Mouse (Mus musculus) megakaryocyte, adult 5-6 weeks (primary cell): ENCODE measurements at regions not wholly inside any gene's neighbourhood (a gene's known extent, or its start where the extent isn't known, plus 50 kb on each side); places are given as distances from the start of the nearest gene placed in this dataset.

ENCODE experiments used
- ATAC-seq: 2 replicates; pipeline ENCODE4 v1.8.0; 2016; ENCODE audit warnings: mild to moderate bottlenecking, inconsistent platforms; ENCODE audit not compliant: poor library complexity, severe bottlenecking

DNA sequence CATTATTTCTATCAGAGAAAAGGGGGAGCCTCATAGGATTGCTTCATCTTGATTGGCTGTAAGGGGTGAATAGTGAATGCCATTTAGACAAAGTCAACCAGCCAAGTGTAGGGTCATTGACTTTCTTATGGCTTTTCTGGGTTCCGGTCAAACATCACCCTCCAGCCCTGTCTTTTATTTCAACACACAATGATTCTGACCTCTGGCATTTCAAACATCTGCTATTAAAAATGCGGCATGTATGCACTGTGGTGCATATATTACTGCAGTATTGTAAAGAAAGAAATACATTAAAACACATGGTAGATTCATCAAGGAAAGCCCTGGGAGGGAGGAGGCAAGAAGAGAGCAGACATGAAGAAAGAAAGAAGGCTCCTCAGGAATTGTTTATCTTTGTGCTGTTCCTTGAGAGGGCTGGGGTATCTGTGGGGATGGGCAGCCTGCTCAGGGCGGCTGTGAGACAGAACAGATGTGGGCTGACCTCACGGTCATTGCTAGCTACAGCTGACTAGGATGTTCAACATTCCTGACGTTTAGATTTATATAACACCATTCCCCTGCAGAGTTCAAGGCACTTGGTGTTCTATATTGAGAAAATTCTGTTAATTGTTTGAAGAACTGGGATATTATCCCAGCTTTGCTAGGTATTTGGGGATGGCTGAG is 303.5 kb upstream of the Ppp2r3a start:
- ATAC-seq, result no peak

DNA sequence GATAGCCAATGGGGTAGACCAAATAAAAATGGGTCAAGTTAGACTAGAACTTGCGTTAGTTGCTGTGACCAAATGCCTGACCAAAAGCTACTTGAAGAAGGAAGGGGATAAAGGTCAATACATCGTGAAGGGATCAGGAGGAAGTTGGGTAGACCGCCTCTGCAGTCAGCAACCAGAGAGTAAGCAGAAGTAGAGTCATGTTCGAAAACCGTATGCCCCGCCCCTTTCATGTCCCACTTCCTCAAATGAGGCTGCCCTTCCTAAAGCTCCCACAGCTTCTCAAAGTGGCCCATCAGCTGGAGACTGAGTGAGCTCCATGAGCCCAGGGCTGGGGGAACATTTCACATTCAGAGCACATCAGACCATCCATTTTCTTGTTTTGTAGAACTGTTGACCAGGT is 301.2 kb upstream of the Ppp2r3a start:
- ATAC-seq, result peak; percentile 40; the same call in 1 of the 2 replicates

DNA sequence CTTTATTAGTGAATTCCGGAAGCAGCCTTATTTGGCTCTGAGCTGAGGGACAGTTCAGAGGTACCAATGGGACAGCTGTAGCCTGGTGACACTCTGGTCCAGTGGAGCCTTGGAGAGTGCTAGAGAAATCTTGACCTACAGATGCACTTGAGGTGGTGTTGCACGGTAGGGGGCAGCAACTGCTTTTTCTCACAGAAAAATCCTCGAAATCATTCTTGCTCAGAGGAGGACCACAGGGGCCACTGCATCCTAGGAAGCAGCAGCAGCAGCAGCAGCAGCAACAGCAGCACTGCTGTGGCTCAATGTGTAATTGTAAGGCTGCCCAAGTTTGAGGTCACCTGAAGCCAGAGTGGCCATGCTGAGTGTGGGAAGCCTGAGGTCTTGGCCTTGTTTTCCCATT is 299.7 kb upstream of the Ppp2r3a start:
- ATAC-seq, result no peak

DNA sequence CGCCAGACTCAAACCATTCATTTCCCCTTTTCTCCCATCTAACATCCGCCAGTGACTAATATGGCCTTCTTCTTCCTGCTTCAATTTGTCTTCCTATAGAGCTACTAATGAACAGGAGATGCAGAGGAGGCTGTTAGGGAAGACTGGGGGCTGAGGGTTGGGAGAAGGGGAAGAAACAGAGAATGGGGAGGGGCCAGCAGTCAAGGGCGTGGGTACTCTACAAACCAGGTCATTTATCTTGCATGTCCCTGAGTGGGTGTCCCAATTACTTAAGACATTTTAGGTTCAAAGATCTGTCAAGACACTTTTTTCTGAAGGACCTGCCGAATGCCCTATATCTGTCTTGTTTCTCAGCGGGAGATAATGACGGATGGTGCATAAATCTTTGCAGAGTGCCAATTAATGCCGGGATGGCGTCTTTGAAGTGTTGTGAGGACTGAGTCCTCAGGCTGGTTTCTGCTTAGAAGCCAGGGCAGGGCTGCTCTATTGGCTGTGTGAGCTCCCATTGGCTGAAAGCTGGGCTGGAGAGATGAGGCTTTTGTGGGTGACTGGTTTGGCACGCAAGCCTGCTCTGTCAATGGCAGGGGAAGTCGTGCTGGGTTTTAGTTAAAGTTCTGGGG is 294.7 kb upstream of the Ppp2r3a start:
- ATAC-seq, result no peak

DNA sequence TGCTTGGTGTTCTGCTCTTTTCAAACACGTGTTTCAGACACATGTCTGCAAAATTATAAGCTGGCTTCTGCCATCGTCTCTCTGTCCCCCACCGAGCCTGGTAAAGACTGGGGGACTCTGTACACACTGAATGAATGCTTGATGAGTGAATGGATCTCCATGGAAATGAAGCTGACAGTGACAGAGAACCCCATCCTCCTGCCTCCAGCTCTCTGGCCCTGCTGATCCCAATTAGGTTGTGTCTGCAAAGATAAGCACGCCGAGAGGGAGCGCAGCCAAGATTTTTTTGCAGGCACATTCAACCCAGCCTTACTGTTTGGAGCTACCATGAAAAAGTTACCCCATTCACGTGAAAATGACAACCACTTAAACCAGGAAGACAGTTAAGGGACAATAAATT is 266.5 kb upstream of the Ppp2r3a start:
- ATAC-seq, result no peak

DNA sequence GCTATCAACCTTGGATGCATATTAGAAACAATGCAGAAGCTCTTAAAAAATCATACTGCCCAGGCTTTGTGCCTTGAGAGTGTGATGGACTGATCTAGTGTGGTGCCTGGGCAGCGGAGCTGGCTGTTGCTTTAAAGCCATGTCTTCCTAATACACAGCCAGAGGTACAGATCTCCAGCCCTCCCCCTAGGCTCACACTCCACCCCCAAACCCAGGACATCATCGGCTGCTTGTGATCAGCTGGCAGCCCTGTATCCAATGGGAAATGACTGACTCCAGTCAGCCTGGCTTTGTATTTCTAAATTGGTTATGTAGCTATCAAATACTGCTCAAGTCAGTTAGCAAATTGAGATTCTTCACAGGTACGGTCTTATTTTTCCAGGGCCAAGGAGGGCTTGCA is 259.2 kb upstream of the Ppp2r3a start:
- ATAC-seq, result no peak

DNA sequence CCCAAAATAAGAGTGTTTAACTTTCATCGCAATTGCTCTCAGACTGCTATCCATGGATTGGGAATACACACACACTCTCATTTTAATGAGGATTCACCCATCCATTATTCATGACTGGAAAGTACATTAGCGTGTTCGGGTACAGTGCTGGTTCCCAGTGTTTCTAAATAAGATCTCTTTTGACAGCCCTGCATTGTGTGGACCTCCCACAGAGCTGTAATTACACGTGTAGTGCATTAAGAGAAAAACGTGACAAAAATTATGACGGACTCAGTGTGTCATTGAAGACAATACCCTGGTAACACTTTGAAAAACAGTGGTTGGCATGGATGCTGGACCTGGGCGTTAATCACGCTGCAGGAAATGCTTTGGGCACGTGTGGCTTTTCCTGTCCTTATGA is 257.6 kb upstream of the Ppp2r3a start:
- no peak for ATAC-seq

DNA sequence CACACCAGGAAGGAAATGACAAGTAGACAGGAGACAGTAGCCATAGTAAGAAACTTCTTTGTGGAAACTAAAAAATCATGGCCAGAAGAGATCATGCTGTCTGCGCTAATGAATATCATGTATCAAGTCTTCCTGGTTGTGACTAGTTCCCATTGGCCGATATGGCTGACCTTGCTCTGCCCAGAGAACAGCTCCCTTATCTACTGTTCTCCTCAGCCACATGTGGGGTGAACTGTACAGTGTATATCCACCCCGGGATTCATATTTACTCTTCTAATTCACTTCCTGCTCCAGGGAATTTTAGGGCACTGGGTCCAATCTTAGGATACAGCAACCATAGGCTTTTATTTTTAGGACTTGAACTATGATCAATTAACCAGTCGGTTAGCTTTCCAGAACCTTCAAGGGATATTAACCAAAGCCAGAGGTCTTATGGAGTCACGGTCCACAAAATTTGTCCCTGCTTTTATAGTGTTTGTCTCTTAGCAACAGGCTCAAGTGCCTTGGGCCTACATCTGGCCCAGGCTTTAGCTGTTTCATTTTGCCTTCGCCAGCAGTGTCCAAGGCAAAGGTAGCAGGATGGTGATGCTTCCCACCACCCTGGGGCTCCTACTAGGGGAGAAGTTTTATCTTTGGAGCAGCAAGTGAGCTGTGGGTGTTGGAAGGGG is 255.6 kb upstream of the Ppp2r3a start:
- no peak for ATAC-seq

DNA sequence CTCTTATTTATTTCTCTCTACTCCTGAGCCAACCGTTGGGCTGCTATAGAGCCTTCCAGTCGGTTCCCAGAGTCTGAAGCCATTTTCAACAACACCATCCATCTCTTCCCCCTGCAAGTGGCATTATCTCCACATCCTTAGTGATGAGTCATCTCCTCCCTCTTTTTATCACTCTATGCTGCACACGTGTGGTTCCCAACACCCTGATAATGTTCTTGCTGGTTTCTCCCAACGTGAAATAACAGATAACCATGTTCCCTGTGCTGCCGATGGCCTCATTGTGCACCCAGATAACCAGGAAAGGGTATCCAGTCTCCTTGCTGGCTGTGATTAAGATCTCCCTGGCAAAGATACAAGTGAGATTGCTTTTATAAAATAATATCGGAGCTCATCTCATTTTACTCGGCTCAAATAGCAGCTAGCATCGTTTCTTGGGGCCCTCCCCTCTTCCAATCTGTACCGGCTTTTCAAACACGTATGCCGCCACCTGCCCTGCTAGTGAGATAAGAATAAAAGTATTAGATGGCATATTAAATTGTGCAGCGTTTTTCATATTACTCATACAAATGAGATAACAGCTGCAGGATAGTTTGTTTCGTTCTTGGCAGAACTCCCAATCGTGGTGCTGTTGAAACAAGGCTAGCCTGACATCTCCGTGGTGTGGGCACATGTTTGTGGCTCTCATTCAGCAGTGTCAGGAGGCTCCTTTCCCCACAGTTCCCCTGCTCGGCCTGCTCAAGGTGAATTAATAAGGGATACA is 250.3 kb upstream of the Ppp2r3a start:
- ATAC-seq, result no peak

DNA sequence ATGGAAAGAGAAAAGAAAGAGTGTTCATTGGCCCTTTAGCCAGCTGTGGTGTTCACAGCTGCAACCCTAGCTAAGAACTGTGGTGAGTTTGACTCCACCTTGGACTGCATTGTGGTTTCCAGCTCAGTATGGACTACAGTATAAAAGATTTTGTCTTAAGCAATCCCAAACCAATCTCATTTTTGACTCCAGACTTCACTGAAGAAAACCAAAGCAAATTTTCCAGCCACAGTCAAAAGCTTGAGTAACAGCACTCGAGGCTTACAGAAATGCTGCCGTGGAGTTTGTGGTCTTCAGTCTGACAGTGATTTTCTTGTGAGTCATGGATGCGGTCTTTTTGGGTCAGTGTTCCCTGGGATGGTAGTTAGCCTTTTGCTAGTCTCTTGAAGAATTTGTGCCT is 249.4 kb upstream of the Ppp2r3a start:
- ATAC-seq, result no peak

GRCm38 (mm10) chr9:101498721-101499120 is 247.1 kb upstream of the Ppp2r3a start:
- ATAC-seq, result no peak

DNA sequence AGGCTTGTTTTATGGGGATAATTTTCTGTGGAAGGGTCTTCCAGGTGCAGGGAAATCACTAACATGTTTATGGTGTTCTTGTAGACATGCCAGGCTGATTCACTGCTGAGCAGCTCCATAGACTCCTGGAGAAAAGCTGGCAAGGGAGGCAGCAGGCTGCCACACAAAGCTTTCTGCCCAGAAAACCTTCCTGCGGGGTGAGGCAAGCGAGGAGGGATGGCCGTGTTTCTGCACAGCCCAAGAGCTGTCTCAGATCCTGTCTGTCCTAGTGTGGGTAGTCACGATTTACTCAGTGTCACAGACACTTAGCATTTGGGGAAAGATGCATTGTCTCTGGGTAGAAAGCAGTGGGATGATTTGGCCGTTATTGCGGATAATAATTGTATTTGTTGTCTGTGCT is 244.2 kb upstream of the Ppp2r3a start:
- ATAC-seq, result no peak

DNA sequence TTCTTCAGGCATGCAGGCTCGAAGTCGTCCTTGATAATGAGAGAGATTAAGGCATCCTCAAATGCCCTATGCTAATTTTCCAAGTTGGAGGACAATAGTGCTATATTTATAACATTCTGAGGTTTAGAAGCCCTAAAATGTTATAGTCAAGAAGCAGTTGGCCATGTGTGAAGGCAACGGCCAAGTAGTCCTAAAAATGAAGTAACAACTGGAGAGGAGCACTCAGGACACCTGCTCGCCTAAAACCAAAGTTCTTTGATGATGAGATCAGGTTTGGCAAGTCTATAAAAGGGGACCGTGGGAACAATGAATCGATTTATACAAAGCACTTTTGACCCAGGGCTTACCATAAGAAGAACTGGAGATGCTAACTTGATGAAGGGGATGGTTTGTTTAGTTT is 237.4 kb upstream of the Ppp2r3a start:
- ATAC-seq, result no peak

DNA sequence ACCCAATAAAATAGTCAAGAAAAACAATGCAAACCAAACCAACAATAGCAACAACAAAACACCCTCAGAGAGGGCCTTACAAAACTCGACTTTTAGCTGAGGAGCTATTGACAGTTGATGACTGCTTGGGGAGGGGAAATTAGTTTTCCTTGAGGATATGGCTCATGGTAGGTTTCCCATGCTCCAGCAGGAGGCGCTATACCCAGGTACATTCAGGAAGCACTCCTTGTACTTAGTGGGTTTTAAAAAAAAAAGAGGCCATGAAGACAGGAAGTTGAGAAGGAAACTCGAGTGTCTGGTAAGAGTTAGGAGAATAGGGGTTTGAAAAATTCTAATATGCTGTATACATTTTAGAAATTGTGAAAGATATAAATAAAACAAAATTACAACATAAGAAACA is 224.6 kb upstream of the Ppp2r3a start:
- ATAC-seq, result no peak

GRCm38 (mm10) chr9:101473074-101473461 is 221.5 kb upstream of the Ppp2r3a start:
- ATAC-seq, result no peak

GRCm38 (mm10) chr9:101472101-101473073 is 220.8 kb upstream of the Ppp2r3a start:
- no peak for ATAC-seq

DNA sequence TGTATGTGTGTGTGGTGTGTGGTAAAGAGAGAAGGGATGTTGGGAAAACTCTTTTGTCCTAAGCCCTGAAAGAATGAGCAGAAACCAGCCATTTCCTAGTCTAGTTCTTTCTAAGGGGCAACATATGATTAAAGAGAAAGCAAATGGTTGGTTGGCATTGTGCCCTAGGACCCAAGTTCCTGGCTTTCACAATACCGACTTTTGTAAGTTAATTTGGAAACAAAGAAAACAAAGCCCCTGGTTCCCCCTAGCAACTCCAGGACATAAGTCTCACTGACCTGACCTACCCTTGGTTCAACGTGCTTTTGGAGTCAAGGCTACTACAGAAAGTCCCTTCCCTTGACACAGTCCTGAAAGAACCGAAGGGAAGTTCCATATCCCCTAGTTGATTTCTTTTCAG is 220.1 kb upstream of the Ppp2r3a start:
- no peak for ATAC-seq

DNA sequence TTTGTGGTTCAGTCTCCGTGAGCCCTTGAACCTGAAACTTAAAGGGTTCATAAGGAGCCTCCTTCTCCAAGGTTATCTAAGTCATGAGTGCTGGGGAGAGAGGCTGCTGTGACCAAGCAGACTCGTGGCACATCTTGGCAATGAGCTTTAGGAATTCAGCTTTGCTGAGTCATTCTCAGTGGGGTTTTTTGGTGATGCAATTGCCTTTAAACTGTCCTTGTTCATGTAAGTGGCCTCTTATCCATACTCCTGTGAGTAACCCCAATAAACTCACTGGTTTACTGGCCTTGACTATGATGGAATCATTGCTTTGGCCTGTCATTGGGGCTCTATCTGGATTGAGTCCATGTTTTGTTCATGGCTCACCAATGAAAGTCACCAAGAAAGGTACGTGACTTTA is 218.2 kb upstream of the Ppp2r3a start:
- no peak for ATAC-seq

DNA sequence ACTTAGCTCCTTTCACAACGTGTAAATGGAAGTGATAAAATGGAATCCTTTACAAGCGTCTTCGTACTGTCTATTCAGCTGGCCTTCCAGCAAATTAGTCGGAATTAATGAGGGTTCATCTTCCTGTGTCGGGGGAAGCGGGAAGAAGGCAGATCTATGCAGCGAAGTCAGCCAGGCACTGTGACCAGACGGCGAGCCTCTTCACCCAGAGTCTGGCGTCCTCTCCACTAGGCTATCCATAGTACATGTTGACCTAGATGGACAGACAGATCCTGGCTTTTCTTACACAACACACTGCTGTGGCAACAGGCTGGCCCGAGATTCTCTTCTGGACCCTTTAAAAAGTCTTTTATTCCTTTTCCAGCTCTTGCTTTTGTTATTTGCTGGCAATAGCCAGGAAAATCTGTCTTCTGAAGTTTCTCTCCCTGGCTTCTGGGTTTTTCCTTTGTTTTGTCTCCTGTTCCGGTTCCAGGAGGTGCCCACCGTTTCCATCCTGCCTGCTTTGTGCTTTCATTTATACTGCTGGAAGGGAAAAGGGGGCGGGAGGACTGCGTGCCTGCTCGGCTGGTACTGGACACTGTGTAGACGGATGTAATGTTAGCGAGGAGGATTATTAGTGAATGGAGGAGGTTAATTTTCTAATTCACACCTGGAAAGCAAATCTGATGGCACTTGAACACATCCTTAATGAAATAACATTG is 213.3 kb upstream of the Ppp2r3a start:
- no peak for ATAC-seq
